Mouse (Mus musculus) kidney, postnatal 0 days (tissue): ENCODE results near the gene Maml3. TPM values are rescaled to one million over a fixed set of nuclear protein-coding genes. Genes with fewer than 3 reads are reported as not detected.
A peak's percentile ranks its signal among the peaks of the same experiment; 100 is the strongest.

ENCODE experiments used
- ATAC-seq: fragments of 200-750 bp; cut with Nextera tagmentation; replicated peaks from 2 replicates; pipeline ENCODE4 v1.8.0; 2017; ENCODE audit warnings: low read depth, moderate number of reproducible peaks, moderate TSS enrichment, moderate library complexity; ENCODE audit not compliant: low FRiP score
- DNase-seq: peaks from one replicate; pipeline ENCODE4 v3.0.0-alpha.2; 2016; ENCODE audit warnings: low spot score
- H3K27ac ChIP-seq: fragments of 300-500 bp; sonication (generic); 2 replicates; pipeline ENCODE4 v1.5.1; 2014; ENCODE audit warnings: mild to moderate bottlenecking
- H3K27me3 ChIP-seq: fragments of 300-500 bp; sonication (generic); 2 replicates; pipeline ENCODE4 v1.6.1; 2014; ENCODE audit warnings: low read length, mixed read lengths; ENCODE audit not compliant: insufficient read depth
- H3K36me3 ChIP-seq: fragments of 300-500 bp; sonication (generic); 2 replicates; pipeline ENCODE4 v1.6.1; 2014; ENCODE audit warnings: low read length, mixed read lengths; ENCODE audit not compliant: insufficient read depth
- H3K4me1 ChIP-seq: fragments of 300-500 bp; sonication (generic); replicated peaks from 2 replicates; pipeline ENCODE4 v1.6.1; 2014; ENCODE audit warnings: antibody characterized with exemption, low read length, mixed read lengths; ENCODE audit not compliant: insufficient read depth
- H3K4me2 ChIP-seq: fragments of 300-500 bp; sonication (generic); 2 replicates; pipeline ENCODE4 v1.6.1; 2014; ENCODE audit warnings: mild to moderate bottlenecking, low read length, moderate library complexity, mixed read lengths
- H3K4me3 ChIP-seq: fragments of 300-500 bp; sonication (generic); replicated peaks from 2 replicates; pipeline ENCODE4 v1.5.1; 2014; ENCODE audit warnings: low read depth, low read length
- H3K9ac ChIP-seq: fragments of 300-500 bp; sonication (generic); 2 replicates; pipeline ENCODE4 v1.6.1; 2014; ENCODE audit warnings: low read depth, low read length
- H3K9me3 ChIP-seq: fragments of 300-500 bp; sonication (generic); replicated peaks from 2 replicates; pipeline ENCODE4 v1.6.1; 2016; ENCODE audit warnings: low read length, inconsistent platforms, mixed read lengths
- CTCF ChIP-seq: IDR thresholded peaks from 2 replicates; pipeline ENCODE4 v1.5.1; 2016; ENCODE audit warnings: antibody characterized with exemption, low read depth, mild to moderate bottlenecking, moderate library complexity
- WGBS: fragments of 180-500 bp; shearing (Covaris S2); extraction: QIAGEN DNeasy Blood & Tissue Kit; methylation state at CpG from one replicate; pipeline ENCODE4 v1.1.7; 2014; 5-methylcytosine and 5-hydroxymethylcytosine counted together
- polyA plus RNA-seq: library from polyadenylated mRNA; unstranded; fragments of >200 nt; fragmentation: Nextera tagmentation; extraction: Ambion mirVana; gene quantifications from 2 replicates; pipeline ENCODE4 v1.2.1, GENCODE M21; 2015

The Maml3 gene
- polyA plus RNA-seq, 1 experiment from 2014 or later: 5.4 TPM

DNA sequence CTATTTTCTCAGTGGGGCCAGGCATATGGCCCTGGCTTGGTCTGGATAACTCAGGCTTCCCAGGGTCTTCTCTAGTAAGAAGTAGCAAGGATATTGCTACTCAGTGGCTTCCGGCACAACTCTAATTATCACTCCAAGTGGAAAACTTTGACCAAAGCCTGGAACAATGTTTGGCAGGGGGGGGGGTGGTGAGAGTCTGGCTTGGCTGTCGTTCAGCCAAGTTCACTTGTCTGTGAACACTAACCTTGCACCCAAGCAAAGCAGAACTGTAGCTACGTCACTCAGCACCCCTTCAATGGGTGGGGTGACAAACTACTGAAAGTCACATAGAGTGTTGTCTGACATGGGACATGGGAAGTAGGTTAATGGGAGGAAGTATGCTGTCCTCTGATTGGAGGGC, 38.7 kb downstream of the Maml3 start:
- no peak for ATAC-seq
- no peak overlapping the region for H3K4me3 ChIP-seq
- TF ChIP-seq CTCF: no peak
- H3K27me3 ChIP-seq: no peaks in the 10 kb centered on the region
- no peaks in the 10 kb centered on the region for H3K36me3 ChIP-seq
- 56% methylated on average over 3 of the region's 3 CpGs for WGBS
- H3K9me3 ChIP-seq: no peaks in the 10 kb centered on the region
- H3K4me1 ChIP-seq: 0 out of 2 replicates have a peak, but pooled peaks cover 5% of the 10 kb centered on the region
- no peak overlapping the region for H3K27ac ChIP-seq
- DNase-seq: no peak
- no peak overlapping the region for H3K9ac ChIP-seq
- no peak overlapping the region for H3K4me2 ChIP-seq

DNA sequence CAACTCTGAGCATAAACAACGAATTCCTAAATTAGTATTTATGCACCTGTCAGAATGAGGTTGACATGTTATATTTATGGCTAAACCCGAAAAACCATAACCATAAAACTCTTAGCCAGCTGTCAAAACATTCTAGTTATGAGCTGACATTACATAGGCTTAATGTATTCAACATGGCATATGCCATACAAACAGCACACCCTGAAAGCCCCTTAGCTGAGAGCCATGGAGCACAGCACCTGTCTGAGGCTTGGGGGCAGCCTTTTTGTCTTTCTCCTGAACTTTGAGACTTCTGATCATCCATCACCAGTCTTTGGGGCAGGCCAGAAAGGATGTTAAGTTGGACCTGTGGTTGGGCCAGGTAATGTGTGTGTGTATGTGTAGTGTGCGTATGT, 41.6 kb downstream of the Maml3 start:
- WGBS: 66% methylated on average over 3 of the region's 3 CpGs
- DNase-seq (no peak), ATAC-seq (no peak)
- Histone ChIP-seq H3K27me3 (no peaks in the 10 kb centered on the region), H3K4me3 (no peak overlapping the region), H3K9me3 (no peaks in the 10 kb centered on the region; the same call in 1 of the 2 replicates), H3K4me2 (no peak overlapping the region), H3K36me3 (no peaks in the 10 kb centered on the region), H3K4me1 (0 out of 2 replicates have a peak, but pooled peaks cover 5% of the 10 kb centered on the region), H3K27ac (no peak overlapping the region), H3K9ac (no peak overlapping the region)
- TF ChIP-seq CTCF: no peak

DNA sequence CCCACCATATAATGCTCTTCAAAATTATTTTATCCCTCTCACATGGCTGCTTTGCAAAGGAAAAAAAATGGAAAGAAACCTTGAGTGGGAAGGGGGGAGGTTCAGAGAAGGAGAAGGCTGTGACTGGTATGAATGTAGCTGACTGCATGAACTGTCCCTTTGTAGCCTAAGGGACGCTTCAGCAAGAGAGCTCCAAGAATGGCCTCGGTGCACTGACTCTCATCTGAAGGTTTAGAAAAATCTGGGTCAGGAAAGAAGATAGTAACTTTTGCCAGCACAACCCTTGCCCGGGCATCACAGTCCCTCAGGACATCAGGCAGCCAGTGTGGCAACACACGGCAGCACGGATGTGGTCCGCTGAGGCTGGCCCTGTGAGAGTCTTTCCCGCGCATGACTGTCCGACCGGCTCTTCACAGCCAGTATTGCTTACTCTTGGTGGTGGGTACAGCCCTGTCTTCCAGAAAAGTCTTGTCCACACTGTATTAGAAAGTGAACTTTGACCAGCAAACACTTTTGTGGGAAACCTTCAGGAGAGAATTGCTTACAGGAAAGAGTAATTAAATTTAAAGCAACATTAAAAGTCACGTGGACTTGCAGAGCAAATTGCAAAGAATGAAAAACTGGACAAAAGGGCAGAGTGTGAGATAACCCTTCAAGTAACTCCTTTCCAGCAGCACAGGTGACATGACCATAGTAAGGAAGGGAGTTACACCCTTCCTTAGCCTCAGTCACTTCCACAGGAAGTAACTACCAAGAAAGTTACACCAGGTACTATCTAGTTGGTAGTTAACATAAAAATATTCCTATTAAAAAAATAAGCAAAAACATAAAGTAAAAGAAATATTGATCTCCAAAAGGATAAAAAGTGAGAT, 42.3 kb downstream of the Maml3 start:
- no peaks in the 10 kb centered on the region for H3K36me3 ChIP-seq
- H3K27me3 ChIP-seq: no peaks in the 10 kb centered on the region
- ATAC-seq (no peak), DNase-seq (no peak)
- H3K27ac ChIP-seq: 0 out of 2 replicates have a peak overlapping the region, but pooled peaks have one; percentile 22
- WGBS: 43% methylated on average over 11 of the region's 11 CpGs
- H3K4me3 ChIP-seq: no peak overlapping the region
- H3K9me3 ChIP-seq: no peaks in the 10 kb centered on the region; the same call in 1 of the 2 replicates
- no peak for TF ChIP-seq CTCF
- no peak overlapping the region for H3K9ac ChIP-seq
- H3K4me1 ChIP-seq: 0 out of 2 replicates have a peak, but pooled peaks cover 5% of the 10 kb centered on the region
- H3K4me2 ChIP-seq: no peak overlapping the region

DNA sequence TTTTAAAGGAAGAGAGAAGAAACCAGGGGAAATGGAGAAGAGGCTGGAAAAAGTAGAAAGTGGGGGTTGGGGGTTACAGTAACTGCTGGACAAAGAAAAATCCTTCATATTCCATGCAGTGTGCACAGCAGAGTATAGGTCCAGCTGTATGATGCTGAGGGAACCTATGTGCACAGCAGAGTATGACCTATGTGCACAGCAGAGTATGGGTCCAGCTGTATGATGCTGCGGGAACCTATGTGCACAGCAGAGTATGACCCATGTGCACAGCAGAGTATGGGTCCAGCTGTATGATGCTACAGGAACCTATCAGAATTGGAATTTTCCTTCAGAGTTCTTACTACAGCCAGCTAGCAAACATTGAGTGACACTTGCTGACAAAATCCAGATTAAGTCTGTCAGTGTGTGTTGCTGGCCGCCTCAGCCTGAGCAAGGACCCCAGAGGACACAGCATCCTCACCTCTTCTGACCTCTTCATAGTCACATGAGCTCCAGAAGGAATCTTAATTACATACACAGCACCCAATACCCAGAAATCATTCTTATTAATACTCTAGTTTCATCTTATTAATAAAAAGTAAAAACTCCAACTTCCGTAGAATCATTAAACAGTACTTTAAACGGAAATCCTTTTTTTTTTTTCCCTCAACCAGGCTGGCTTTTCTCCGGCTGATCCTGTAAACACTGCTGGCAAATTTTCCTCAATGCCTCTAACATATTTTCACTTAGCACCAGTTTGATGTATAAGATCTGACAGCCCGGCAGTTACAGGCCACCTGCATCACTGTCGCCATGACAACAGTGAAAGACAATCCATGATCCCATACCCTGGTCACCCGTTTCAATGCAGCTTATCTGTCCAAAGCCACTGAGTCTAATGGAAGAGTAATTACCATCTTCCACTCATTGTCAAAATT, 43.1 kb downstream of the Maml3 start:
- 48% methylated on average over 8 of the region's 8 CpGs for WGBS
- Histone ChIP-seq H3K36me3 (no peaks in the 10 kb centered on the region), H3K4me2 (no peak overlapping the region), H3K9ac (no peak overlapping the region), H3K27me3 (no peaks in the 10 kb centered on the region), H3K4me1 (0 out of 2 replicates have a peak, but pooled peaks cover 5% of the 10 kb centered on the region), H3K9me3 (no peaks in the 10 kb centered on the region; the same call in 1 of the 2 replicates), H3K4me3 (no peak overlapping the region), H3K27ac (no peak overlapping the region)
- DNase-seq (no peak), ATAC-seq (no peak)
- TF ChIP-seq CTCF: no peak

DNA sequence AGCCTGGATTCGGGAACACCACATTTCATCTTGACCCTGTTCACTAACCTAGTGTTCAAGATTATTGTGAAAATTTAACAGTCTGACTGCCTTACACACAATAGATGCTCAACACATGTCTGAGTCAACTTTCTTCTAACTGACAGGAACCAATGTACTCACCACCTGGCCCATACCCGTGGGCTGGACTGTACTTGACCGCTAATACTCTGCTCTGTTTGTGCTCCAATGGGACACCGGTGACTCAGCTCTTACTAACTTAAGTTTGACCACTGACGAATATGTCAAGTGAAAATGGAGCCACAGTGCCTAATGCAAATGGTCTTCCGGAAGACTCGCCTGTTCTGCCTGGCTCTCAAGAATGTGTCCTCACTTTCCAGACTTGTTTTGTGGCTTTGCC, 44.0 kb downstream of the Maml3 start:
- Histone ChIP-seq H3K27me3 (no peaks in the 10 kb centered on the region), H3K9me3 (no peaks in the 10 kb centered on the region; the same call in 1 of the 2 replicates), H3K4me2 (no peak overlapping the region), H3K36me3 (no peaks in the 10 kb centered on the region), H3K4me1 (0 out of 2 replicates have a peak, but pooled peaks cover 9% of the 10 kb centered on the region), H3K27ac (no peak overlapping the region), H3K9ac (no peak overlapping the region), H3K4me3 (no peak overlapping the region)
- TF ChIP-seq CTCF: no peak
- ATAC-seq: no peak
- no peak for DNase-seq
- 92% methylated on average over 7 of the region's 7 CpGs for WGBS

DNA sequence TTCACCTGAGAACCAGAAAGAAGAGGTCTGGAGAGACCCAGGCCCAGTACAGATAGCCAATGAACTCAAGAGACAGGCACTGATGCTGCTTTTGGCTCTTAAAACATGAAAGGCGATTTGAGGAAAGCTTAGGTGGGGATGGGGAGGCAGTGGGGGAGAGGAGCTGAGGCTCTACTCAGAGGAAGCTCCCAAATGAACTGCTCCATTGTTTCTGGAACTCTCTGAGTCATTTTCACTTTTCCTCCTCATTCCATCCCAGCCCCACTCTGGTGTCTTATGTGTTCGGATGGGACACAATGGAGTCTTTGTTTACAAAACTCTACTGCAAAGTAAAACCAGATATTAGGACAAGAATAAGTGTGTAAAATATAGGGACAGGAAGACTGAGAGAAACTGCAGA, 53.1 kb downstream of the Maml3 start:
- H3K4me3 ChIP-seq: no peak overlapping the region
- DNase-seq: no peak
- no peak overlapping the region for H3K9ac ChIP-seq
- no peak overlapping the region for H3K4me2 ChIP-seq
- peaks cover 18% of the 10 kb centered on the region; the same call in 1 of the 2 replicates for H3K4me1 ChIP-seq
- H3K36me3 ChIP-seq: no peaks in the 10 kb centered on the region
- H3K27me3 ChIP-seq: no peaks in the 10 kb centered on the region
- TF ChIP-seq CTCF: no peak
- no peaks in the 10 kb centered on the region for H3K9me3 ChIP-seq
- WGBS: 73% methylated on average over 2 of the region's 2 CpGs
- no peak for ATAC-seq
- H3K27ac ChIP-seq: no peak overlapping the region
